Mouse (Mus musculus): ENCODE measurements at regions not wholly inside any gene's neighbourhood (a gene's known extent, or its start where the extent isn't known, plus 50 kb on each side); places are given as distances from the start of the nearest gene placed in this dataset.

DNA sequence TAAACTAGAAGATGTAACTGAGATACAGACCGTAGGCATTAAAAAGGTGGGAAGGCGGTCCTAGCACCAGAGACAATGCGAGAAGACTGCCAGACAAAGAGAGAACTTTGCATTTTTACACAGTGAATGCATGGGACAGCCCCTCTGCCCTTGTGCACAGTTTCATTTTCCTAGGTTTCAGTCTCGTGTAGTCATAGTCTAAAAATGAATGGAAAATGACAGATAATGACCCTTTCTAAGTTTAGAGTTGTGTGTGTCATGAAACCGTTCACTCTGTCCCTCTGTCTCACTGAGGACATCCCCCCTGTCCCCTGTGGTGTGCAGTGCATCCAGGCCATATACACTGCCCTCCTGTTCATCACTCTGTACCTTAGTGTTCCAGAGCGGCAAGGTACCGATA is 64.6 kb upstream of the Rap1b start:
- Histone ChIP-seq H3K4me3 (replicated peaks) (peak overlapping the region; percentile 24), H3K27me3 (replicated peaks) (no peaks in the 10 kb centered on the region), H3K36me3 (replicated peaks; ENCODE audit: low read length) (peaks cover 15% of the 10 kb centered on the region), H3K9me3 (no peaks in the 10 kb centered on the region), H3K4me1 (peaks cover 79% of the 10 kb centered on the region)
- TF ChIP-seq GATA1 (IDR thresholded peaks at IDR 0.05; ENCODE audit: borderline replicate concordance, low read length) = no peak
- TF ChIP-seq FLI1 (IDR thresholded peaks at IDR 0.05; ENCODE audit: low read length) = no peak

DNA sequence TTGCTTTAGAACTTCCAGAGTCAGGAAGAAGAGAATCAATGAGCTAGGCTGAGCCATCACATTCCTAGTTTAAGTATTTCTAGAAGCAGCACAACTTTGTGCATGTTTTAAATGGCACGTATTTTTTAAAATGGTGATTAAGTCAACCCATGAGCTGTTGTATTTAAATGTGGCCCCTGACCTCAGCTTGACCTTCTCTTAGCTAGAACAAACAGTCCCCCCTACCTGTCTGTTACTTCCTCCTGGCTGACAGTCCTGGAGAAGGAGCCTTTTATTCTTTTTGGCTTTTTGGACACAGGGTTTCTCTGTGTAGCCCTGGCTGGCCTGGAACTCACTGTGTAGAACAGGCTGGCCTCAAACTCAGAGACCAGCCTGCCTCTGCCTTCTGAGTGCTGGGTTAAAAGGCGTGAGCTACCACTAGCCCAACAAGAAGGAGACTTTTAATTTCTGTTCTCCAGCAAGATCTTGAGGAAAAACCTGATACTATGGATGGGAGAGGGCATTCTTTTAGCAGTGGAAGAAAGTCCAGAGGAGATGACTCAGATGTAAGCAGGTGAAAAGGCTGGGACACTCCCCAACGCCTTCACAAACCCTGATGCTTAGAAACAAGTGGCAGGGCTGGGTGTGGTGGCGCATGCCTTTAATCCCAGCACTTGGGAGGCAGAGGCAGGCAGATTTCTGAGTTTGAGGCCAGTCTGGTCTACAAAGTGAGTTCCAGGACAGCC is 69.3 kb upstream of the Rap1b start:
- no peaks in the 10 kb centered on the region for H3K9me3 ChIP-seq
- H3K36me3 ChIP-seq (replicated peaks; ENCODE audit: low read length) = peaks cover 15% of the 10 kb centered on the region
- no peak for TF ChIP-seq GATA1 (IDR thresholded peaks at IDR 0.05; ENCODE audit: borderline replicate concordance, low read length)
- TF ChIP-seq FLI1 (IDR thresholded peaks at IDR 0.05; ENCODE audit: low read length) = no peak
- H3K4me1 ChIP-seq = peaks cover 84% of the 10 kb centered on the region
- no peaks in the 10 kb centered on the region for H3K27me3 ChIP-seq (replicated peaks)
- H3K4me3 ChIP-seq (replicated peaks) = no peak overlapping the region

DNA sequence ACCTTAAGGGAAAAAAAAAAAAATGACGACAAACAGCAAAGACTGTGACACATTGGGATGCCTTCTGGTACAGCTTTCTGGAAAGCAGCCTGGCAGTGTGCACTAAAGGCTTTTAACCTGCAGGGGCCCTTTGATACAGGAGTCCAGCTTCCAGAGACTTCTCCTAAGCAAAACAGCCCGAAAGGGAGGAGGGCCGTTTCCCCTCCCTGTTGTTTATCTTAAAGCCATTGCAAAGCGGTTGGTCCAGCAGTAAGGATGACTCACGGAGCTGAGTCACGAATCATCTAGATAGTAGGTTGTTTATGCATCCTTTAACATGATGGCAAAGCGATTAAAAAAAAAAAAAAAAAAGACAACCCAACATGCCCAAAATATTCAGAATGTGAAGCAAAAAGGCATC is 70.4 kb upstream of the Rap1b start:
- Histone ChIP-seq H3K36me3 (replicated peaks; ENCODE audit: low read length) (peaks cover 15% of the 10 kb centered on the region), H3K4me3 (replicated peaks) (peak overlapping the region; percentile 46), H3K27me3 (replicated peaks) (no peaks in the 10 kb centered on the region), H3K4me1 (peaks cover 83% of the 10 kb centered on the region), H3K9me3 (no peaks in the 10 kb centered on the region)
- TF ChIP-seq FLI1 (IDR thresholded peaks at IDR 0.05; ENCODE audit: low read length) (no peak), GATA1 (IDR thresholded peaks at IDR 0.05; ENCODE audit: borderline replicate concordance, low read length) (no peak)

DNA sequence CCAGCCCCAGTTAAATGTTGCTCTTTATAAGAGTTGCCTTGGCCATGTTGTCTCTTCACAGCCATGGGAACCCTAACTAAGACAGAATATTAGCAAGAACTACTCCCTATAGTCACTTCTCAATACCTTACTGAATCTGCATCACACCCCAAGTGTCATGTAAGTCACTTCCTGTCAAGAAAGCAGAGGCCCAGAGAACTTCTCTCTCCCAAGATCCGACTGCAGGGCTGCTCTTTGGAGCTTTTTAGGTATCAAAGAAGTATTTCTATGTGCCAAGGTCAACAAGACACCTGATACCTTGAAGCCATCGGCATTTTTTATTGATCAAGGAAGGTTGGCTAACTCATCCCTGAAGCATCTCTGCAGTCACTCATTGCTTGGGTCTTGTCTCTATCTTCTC is 72.0 kb upstream of the Rap1b start:
- no peaks in the 10 kb centered on the region for H3K27me3 ChIP-seq (replicated peaks)
- no peak overlapping the region for H3K4me3 ChIP-seq (replicated peaks)
- no peak for TF ChIP-seq GATA1 (IDR thresholded peaks at IDR 0.05; ENCODE audit: borderline replicate concordance, low read length)
- TF ChIP-seq FLI1 (IDR thresholded peaks at IDR 0.05; ENCODE audit: low read length) = no peak
- H3K4me1 ChIP-seq = peaks cover 86% of the 10 kb centered on the region
- no peaks in the 10 kb centered on the region for H3K9me3 ChIP-seq
- H3K36me3 ChIP-seq (replicated peaks; ENCODE audit: low read length) = peaks cover 6% of the 10 kb centered on the region

DNA sequence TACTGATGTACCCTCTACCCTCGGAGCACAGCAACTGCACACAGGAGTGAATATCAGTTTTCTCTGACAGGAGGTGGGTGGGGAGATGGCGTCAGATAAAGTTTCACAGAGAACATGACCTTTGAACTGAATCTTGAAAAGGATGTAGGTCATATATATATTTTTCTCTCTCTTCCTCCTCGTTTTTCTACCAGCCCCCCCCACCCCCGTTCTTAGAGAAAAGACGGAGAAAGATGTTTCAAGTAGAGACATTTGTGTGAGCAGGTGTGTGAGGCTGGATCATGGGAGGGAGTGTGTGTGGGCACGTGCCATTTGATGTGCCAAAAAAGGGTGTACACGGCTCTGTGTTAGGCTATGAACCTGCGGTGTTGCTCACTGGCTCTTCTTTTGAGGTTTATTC is 72.8 kb upstream of the Rap1b start:
- TF ChIP-seq FLI1 (IDR thresholded peaks at IDR 0.05; ENCODE audit: low read length) (no peak), GATA1 (IDR thresholded peaks at IDR 0.05; ENCODE audit: borderline replicate concordance, low read length) (no peak)
- peaks cover 88% of the 10 kb centered on the region for H3K4me1 ChIP-seq
- H3K9me3 ChIP-seq = no peaks in the 10 kb centered on the region
- H3K27me3 ChIP-seq (replicated peaks) = no peaks in the 10 kb centered on the region
- H3K36me3 ChIP-seq (replicated peaks; ENCODE audit: low read length) = peaks cover 7% of the 10 kb centered on the region
- peak overlapping the region; percentile 82 for H3K4me3 ChIP-seq (replicated peaks)

DNA sequence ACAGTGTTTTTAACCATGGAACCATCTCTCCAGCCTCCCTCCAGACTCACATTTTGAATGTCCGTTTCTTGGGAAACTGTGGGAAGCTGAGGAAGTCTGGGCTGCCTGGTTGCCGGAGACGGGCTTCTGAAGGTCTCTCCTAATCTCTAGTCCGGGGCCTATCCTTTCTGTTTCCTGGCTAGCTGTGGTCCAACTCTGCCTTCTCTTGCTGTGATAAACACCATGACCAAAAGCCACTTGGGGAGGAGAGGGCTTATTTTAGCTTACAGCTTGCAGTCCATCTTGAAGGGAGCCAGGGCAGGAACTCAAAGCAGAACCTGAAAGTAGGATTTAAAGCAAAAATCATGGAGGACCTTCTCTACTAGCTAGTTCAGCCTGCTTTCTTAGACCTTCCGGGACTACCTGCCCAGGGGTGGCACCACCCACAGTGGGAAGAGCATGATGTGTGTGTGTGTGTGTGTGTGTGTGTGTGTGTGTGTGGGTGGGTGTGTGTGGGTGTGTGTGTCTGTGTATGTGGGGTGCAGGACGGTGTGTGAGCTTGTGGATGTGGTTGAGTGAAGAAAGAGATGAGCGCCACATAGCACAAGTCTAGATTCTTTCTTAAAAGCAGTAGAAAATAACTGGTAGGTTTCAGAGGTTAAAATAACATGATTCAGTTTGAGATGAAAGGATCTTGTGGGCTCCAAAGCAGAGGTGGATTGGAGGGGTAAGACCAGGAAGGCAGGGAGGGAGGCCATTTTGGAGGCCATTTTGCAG is 73.5 kb upstream of the Rap1b start:
- Histone ChIP-seq H3K9me3 (no peaks in the 10 kb centered on the region), H3K4me3 (replicated peaks) (peak overlapping the region; percentile 82), H3K36me3 (replicated peaks; ENCODE audit: low read length) (peaks cover 12% of the 10 kb centered on the region), H3K27me3 (replicated peaks) (no peaks in the 10 kb centered on the region), H3K4me1 (peaks cover 91% of the 10 kb centered on the region)
- TF ChIP-seq GATA1 (IDR thresholded peaks at IDR 0.05; ENCODE audit: borderline replicate concordance, low read length) (peak; percentile 63; the same call in 1 of the 3 replicates), FLI1 (IDR thresholded peaks at IDR 0.05; ENCODE audit: low read length) (no peak)

DNA sequence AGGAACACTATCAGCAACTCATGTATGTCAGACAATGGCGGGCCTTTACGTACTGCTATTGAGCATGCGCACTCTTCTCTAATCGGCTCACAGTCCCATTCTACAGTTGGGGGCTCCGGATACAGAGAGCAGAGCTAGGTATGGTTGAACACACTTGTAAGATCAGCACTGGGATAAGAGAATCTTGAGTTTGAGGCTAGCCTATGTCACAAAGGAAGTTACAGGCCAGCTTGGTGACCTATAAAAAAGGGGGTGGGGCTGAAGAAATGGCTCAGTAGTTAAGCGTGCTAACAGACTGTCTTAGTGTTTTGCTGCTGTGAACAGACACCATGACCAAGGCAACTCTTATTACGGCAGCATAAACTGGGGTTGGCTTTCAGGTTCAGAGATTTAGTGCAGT is 79.4 kb upstream of the Rap1b start:
- peaks cover 22% of the 10 kb centered on the region for H3K36me3 ChIP-seq (replicated peaks; ENCODE audit: low read length)
- no peaks in the 10 kb centered on the region for H3K27me3 ChIP-seq (replicated peaks)
- no peak for TF ChIP-seq GATA1 (IDR thresholded peaks at IDR 0.05; ENCODE audit: borderline replicate concordance, low read length)
- no peak for TF ChIP-seq FLI1 (IDR thresholded peaks at IDR 0.05; ENCODE audit: low read length)
- peaks cover 13% of the 10 kb centered on the region for H3K9me3 ChIP-seq
- peaks cover 89% of the 10 kb centered on the region for H3K4me1 ChIP-seq
- no peak overlapping the region for H3K4me3 ChIP-seq (replicated peaks)

DNA sequence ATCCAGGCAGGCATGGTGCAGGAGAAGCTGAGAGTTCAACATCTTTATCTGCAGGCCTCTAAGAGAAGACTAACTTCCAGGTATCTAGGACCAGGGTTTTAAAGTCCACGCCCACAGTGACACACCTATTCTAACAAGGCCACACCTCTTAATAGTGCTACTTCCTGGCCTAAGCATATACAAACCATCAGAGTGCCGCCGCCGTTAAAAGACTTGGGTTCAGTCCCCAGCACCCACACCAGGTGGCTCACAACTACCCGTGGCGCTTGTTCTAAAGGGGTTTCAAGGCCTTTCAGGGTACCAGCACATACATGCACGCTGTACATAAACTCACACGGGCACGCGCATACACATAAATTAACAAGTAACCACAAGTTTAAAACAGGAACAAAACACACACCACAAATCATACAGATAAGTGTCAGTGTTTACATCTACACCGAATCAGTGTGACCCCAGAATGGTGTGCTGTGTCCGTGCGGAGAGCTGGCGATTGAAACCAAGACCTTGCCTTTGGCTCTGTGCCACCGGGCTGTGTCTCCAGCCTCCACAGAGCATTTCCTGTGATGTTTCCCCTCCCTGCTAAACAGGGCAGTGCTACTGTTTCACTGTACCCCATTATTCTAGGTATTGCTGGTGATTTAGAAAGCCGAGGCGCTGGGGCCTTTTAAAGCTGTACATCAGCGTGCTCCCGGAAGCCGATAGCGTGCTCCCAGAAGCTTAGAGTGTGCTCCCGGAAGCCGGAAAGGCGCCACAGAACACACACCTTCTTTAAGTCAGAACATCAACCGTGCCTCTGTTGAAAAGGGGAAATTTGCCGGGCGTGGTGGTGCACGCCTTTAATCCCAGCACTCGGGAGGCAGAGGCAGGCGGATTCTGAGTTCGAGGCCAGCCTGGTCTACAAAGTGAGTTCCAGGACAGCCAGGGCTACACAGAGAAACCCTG is 80.0 kb upstream of the Rap1b start:
- peaks cover 90% of the 10 kb centered on the region for H3K4me1 ChIP-seq
- peaks cover 13% of the 10 kb centered on the region for H3K9me3 ChIP-seq
- H3K36me3 ChIP-seq (replicated peaks; ENCODE audit: low read length) = peaks cover 22% of the 10 kb centered on the region
- H3K27me3 ChIP-seq (replicated peaks) = no peaks in the 10 kb centered on the region
- TF ChIP-seq FLI1 (IDR thresholded peaks at IDR 0.05; ENCODE audit: low read length) (no peak), GATA1 (IDR thresholded peaks at IDR 0.05; ENCODE audit: borderline replicate concordance, low read length) (no peak)
- H3K4me3 ChIP-seq (replicated peaks) = peak overlapping the region; percentile 18

DNA sequence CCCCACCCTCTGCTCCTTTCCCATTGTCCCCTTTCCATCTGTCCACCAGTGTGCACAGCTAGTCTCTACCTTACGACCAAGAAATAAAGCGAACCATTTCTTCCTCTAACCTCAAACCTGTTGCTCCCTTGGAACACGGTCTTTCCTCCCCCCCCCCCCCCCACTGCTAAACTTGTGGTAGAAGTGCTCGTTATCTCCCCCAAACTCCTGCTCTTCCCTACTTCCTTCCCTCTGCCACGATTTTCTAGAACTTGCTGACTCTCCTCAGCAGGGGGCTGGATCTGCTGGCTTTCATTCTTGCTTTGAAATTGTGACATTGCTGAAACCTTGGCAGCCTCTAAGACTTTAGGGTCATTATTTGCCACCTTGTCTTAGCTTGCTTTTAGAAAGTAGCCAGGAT is 83.2 kb upstream of the Rap1b start:
- peaks cover 89% of the 10 kb centered on the region for H3K4me1 ChIP-seq
- TF ChIP-seq GATA1 (IDR thresholded peaks at IDR 0.05; ENCODE audit: borderline replicate concordance, low read length) (0 out of 3 replicates have a peak, but pooled peaks have one; percentile 75), FLI1 (IDR thresholded peaks at IDR 0.05; ENCODE audit: low read length) (no peak)
- H3K9me3 ChIP-seq = peaks cover 13% of the 10 kb centered on the region
- H3K27me3 ChIP-seq (replicated peaks) = no peaks in the 10 kb centered on the region
- peak overlapping the region; percentile 81 for H3K4me3 ChIP-seq (replicated peaks)
- H3K36me3 ChIP-seq (replicated peaks; ENCODE audit: low read length) = peaks cover 19% of the 10 kb centered on the region
